Mouse (Mus musculus) small intestine, adult 2 months (tissue): ENCODE measurements at regions not wholly inside any gene's neighbourhood (a gene's known extent, or its start where the extent isn't known, plus 50 kb on each side); places are given as distances from the start of the nearest gene placed in this dataset.

Experiments
- CTCF ChIP-seq: fragments of 200-500 bp; IDR thresholded peaks from 2 replicates; pipeline ENCODE4 v1.5.1; 2012; ENCODE audit warnings: low read depth, mild to moderate bottlenecking, control low read depth, inconsistent platforms, low read length, moderate library complexity, mixed read lengths; ENCODE audit not compliant: insufficient replicate concordance, insufficient read length; ENCODE audit errors: extremely low read depth
- POLR2A ChIP-seq: fragments of 200-500 bp; IDR thresholded peaks from 2 replicates; pipeline ENCODE4 v1.6.1; 2012; ENCODE audit warnings: low read depth, mild to moderate bottlenecking, control low read depth, inconsistent platforms, low read length, moderate library complexity

GRCm38 (mm10) chr3:52785595-52785994 is 231.4 kb downstream of the Cog6 start:
- TF ChIP-seq POLR2A (no peak), CTCF (no peak)
